Mouse (Mus musculus): ENCODE data around the gene Med12l. TPM values are rescaled to one million over a fixed set of nuclear protein-coding genes. Genes with fewer than 3 reads are reported as not detected.
A peak's percentile ranks its signal among the peaks of the same experiment; 100 is the strongest.

The Med12l gene
- polyA plus RNA-seq, 1 experiment: 12.6 TPM

DNA sequence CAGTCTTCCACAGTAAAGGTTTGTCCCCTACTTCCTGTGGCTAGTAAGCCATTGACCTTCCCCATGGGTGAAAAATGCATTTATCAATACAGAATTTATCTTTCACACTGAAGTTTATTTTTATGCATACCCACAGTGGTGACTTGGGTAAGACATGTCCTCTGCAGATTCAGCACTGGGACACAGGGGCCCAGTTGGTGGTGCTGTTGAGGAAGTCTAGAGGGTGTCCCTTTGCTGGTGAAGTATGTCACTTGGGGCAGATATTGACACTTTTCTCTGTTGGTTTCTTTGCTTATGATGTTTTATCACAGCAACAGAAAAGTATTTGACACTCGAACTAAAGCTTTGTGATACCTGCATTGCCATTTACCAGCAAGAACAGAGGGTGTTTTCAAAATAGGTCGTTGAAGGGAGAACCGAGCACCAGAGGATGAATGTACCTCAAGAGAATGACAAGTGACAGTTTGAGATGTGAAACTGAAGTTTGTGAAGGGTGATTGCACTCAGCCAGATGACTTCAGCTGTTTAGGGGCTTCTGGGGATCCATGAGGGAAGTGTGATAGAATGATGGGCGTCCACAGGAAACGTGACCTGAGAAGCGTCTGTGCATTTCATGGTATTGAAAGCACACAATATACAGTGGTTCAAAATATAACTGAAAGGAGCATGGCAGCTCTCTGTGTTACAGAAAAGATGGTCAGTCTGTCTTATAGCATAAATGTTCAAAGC is 169.0 kb downstream of the Med12l start:
- Histone ChIP-seq H3K9me3 (no peaks in the 10 kb centered on the region), H3K27me3 (replicated peaks) (no peaks in the 10 kb centered on the region), H3K4me1 (peaks cover 86% of the 10 kb centered on the region), H3K4me3 (replicated peaks) (peak overlapping the region; percentile 7), H3K36me3 (replicated peaks; ENCODE audit: low read length) (peaks cover 39% of the 10 kb centered on the region)
- TF ChIP-seq GATA1 (IDR thresholded peaks at IDR 0.05; ENCODE audit: borderline replicate concordance, low read length) (no peak), FLI1 (IDR thresholded peaks at IDR 0.05; ENCODE audit: low read length) (no peak)

DNA sequence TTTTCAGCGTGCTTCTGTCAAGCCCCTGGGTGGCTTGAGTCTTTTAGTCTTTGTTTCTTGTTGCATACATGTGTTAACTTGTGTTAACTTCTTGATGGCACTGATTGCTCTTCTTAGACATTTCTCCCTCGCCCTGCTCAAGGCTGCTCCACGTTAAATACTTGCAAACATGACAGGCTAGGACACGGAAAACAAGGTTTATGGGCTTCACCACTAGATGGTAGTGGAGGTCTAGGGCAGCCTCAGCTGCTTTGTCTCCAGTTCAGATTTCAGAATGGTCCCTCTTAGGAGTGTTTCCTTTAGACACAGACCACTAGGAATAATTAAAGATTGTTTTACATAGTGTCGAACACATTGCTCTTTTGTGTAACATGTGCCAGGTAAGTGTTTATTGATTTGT is 169.6 kb downstream of the Med12l start:
- H3K36me3 ChIP-seq (replicated peaks; ENCODE audit: low read length): peaks cover 46% of the 10 kb centered on the region
- TF ChIP-seq GATA1 (IDR thresholded peaks at IDR 0.05; ENCODE audit: borderline replicate concordance, low read length): no peak
- no peak for TF ChIP-seq FLI1 (IDR thresholded peaks at IDR 0.05; ENCODE audit: low read length)
- H3K4me3 ChIP-seq (replicated peaks): no peak overlapping the region

DNA sequence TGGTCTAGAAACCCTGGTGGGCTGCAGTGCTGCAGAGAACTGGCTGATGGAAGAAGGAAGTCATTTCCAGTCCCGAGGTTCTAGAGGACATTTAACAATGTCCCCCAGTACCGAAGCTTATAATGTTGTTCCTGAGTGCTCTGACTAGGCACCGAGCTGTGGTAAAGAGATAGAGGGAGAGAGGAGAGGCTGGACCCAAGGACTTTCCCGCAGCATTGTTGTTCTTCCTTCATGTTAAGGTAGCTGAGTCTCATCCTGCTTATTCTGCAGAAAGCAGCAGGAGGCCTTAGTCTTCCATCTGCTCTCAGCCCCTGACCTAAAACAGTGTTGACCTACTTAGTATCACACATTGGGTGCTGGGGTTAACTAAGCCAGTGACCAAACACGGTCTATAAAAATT is 171.2 kb downstream of the Med12l start:
- peak overlapping the region; percentile 29 for H3K4me3 ChIP-seq (replicated peaks)
- H3K9me3 ChIP-seq: no peaks in the 10 kb centered on the region
- H3K36me3 ChIP-seq (replicated peaks; ENCODE audit: low read length): peaks cover 60% of the 10 kb centered on the region
- no peaks in the 10 kb centered on the region for H3K27me3 ChIP-seq (replicated peaks)
- no peak for TF ChIP-seq GATA1 (IDR thresholded peaks at IDR 0.05; ENCODE audit: borderline replicate concordance, low read length)
- H3K4me1 ChIP-seq: peaks cover 72% of the 10 kb centered on the region

More for the DNA sequence above, 169.6 kb downstream of the Med12l start:
- Histone ChIP-seq H3K9me3 (no peaks in the 10 kb centered on the region), H3K4me1 (peaks cover 84% of the 10 kb centered on the region), H3K27me3 (replicated peaks) (no peaks in the 10 kb centered on the region)

DNA sequence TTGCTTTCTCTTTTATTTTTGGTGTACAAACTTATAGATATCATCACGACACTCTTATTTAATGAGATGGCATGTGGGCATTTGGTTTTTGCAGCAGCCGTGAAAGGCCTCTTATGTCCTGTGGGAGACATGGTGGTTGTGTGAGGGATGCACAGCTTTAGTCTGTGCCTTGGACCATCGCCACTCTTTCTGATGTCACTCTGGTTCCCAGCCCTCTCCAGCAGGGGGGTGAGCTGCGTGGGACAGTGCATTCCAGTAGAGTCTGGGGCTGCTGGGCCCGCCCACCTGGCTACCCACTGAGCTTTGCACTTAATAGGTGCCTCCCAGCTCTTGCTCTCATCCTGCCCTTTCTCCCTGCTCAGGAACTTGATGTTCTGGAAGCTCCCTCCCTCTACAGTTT is 175.5 kb downstream of the Med12l start:
- TF ChIP-seq GATA1 (IDR thresholded peaks at IDR 0.05; ENCODE audit: borderline replicate concordance, low read length): no peak
- TF ChIP-seq FLI1 (IDR thresholded peaks at IDR 0.05; ENCODE audit: low read length): no peak
- Histone ChIP-seq H3K4me1 (peaks cover 39% of the 10 kb centered on the region), H3K9me3 (no peaks in the 10 kb centered on the region), H3K36me3 (replicated peaks; ENCODE audit: low read length) (peaks cover 77% of the 10 kb centered on the region), H3K27me3 (replicated peaks) (no peaks in the 10 kb centered on the region), H3K4me3 (replicated peaks) (no peak overlapping the region)

DNA sequence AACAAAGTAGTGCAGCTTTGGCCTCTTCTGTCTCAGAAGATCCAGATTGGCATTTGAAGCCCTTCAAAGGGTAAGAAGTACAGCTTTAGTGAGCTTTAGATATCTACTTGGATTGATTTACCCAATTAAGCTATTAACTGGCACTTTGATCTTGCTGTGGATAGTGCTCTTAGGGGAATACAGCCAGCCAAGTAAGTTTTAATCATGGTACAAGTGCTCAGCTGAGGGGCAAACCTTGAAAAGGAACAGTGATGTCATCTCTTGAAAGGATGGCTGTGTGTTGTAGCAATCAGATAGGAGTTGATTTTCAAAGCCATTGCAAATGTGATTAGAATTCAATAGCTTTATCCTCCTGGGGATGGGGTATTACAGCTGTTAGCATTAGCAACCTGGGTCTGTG is 176.5 kb downstream of the Med12l start:
- H3K27me3 ChIP-seq (replicated peaks): no peaks in the 10 kb centered on the region
- no peaks in the 10 kb centered on the region for H3K9me3 ChIP-seq
- H3K4me3 ChIP-seq (replicated peaks): no peak overlapping the region
- peaks cover 34% of the 10 kb centered on the region for H3K4me1 ChIP-seq
- H3K36me3 ChIP-seq (replicated peaks; ENCODE audit: low read length): peaks cover 83% of the 10 kb centered on the region
- TF ChIP-seq GATA1 (IDR thresholded peaks at IDR 0.05; ENCODE audit: borderline replicate concordance, low read length) (no peak), FLI1 (IDR thresholded peaks at IDR 0.05; ENCODE audit: low read length) (no peak)

DNA sequence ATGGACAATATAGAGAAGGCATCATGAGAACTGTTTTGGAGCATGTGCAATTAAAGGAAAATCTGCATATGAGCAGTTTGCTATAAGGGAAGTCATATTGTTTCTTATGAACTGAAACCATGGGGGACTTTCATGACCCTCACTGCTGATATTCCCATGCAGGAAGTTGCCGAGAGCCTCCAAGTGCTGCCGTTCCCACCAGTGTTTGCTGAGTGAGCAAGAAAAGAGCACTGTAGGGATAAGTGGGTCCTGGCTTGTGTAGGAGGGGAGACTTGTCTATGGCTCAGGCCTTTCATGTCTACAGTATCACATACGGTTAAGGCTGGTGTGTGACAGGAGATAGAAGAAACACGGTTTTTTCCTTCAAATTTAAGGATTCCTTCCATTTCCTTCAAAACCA is 180.0 kb downstream of the Med12l start:
- H3K4me3 ChIP-seq (replicated peaks): no peak overlapping the region
- no peaks in the 10 kb centered on the region for H3K9me3 ChIP-seq
- no peaks in the 10 kb centered on the region for H3K27me3 ChIP-seq (replicated peaks)
- peaks cover 79% of the 10 kb centered on the region for H3K36me3 ChIP-seq (replicated peaks; ENCODE audit: low read length)
- H3K4me1 ChIP-seq: peaks cover 40% of the 10 kb centered on the region
- no peak for TF ChIP-seq GATA1 (IDR thresholded peaks at IDR 0.05; ENCODE audit: borderline replicate concordance, low read length)
- TF ChIP-seq FLI1 (IDR thresholded peaks at IDR 0.05; ENCODE audit: low read length): no peak

DNA sequence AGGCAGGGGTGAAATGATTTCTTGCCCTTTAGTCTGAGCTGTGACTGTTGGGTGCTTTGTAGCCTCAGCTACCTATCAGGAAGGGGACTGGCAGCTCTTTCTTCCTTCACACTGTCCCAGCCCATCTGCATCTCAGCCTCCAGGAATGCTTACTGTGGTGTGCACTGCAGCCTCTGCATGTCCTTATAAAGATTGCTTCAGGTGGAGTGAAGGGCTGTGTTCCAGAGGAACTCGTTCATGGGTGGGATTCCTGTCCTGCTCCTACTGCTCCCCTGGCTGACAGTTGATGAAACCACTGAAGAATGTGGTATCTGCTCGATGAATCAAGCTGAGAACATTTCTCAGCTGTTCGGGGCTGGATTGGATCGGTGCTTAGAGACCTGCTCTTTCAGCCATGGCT is 181.7 kb downstream of the Med12l start:
- TF ChIP-seq FLI1 (IDR thresholded peaks at IDR 0.05; ENCODE audit: low read length): no peak

DNA sequence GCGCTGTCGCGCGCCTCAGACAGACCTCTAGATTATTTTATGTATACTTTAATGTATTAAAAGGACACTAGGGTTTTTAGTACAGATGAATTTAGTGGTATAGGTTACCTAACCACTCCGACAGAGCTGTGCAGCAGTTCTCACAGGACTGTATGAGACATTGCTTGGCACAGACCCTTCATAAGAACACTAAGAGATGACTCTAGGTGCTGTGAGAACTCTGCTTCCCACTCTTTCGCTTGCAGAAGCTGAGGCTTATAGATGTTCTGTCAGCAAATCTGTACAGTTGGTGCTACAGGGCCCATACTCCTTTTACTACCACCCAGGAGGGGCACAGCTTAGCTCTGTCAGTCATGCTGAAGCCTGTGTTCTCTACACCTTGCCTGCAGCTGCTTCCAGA is 186.0 kb downstream of the Med12l start:
- peaks cover 83% of the 10 kb centered on the region for H3K36me3 ChIP-seq (replicated peaks; ENCODE audit: low read length)
- no peak overlapping the region for H3K4me3 ChIP-seq (replicated peaks)
- H3K4me1 ChIP-seq: peaks cover 47% of the 10 kb centered on the region
- TF ChIP-seq GATA1 (IDR thresholded peaks at IDR 0.05; ENCODE audit: borderline replicate concordance, low read length) (no peak), FLI1 (IDR thresholded peaks at IDR 0.05; ENCODE audit: low read length) (no peak)
- no peaks in the 10 kb centered on the region for H3K9me3 ChIP-seq
- no peaks in the 10 kb centered on the region for H3K27me3 ChIP-seq (replicated peaks)

More for the DNA sequence above, 181.7 kb downstream of the Med12l start:
- Histone ChIP-seq H3K27me3 (replicated peaks) (no peaks in the 10 kb centered on the region), H3K4me1 (peaks cover 49% of the 10 kb centered on the region), H3K36me3 (replicated peaks; ENCODE audit: low read length) (peaks cover 78% of the 10 kb centered on the region), H3K4me3 (replicated peaks) (no peak overlapping the region), H3K9me3 (no peaks in the 10 kb centered on the region)

DNA sequence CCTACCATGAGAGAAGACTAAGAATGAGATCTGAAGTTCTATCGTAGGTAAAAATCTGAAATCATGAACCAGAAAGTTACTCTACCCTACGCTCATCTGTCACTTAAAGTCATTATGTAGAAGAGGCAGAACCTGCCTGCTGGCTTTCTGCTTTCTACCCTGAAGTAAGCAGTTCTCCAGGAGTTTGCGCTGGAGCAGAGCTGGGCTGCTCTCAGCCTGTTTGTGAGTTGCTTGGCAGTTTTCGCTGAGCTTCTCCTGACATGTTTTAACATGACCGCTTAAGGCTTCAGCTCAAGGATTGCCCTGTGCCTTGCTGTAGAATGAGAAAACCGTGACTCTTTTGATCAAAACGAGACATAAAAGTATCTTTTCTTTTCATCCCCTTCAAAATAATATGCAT is 188.5 kb downstream of the Med12l start:
- Histone ChIP-seq H3K4me3 (replicated peaks) (no peak overlapping the region), H3K36me3 (replicated peaks; ENCODE audit: low read length) (peaks cover 74% of the 10 kb centered on the region), H3K27me3 (replicated peaks) (no peaks in the 10 kb centered on the region), H3K9me3 (no peaks in the 10 kb centered on the region), H3K4me1 (peaks cover 48% of the 10 kb centered on the region)
- TF ChIP-seq FLI1 (IDR thresholded peaks at IDR 0.05; ENCODE audit: low read length) (no peak), GATA1 (IDR thresholded peaks at IDR 0.05; ENCODE audit: borderline replicate concordance, low read length) (no peak)

DNA sequence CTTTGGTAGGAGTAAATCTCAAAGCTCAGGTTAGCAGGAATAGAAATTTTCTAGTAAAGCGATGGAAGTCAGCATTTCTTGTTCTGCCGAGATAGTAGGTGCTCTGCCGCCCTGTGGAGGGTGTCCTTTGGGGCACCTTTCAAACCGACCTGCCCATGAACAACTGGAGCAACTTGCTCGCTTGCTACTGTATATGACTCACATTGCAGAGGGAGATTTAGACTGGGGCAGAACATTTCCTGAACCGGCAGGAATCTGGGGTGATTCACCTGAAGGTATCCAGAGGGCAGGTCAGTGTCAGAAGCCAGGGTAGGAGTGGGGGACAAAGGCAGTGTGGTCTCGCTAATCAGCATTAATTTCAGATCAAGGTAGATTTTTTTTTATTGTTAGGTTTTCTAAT is 189.3 kb downstream of the Med12l start, which contains the start of gene Gpr87:
TSS of gene Gpr87 (minus strand) at position 167 of the 400 bp plus-strand sequence.
- TF ChIP-seq GATA1 (IDR thresholded peaks at IDR 0.05; ENCODE audit: borderline replicate concordance, low read length): no peak
- no peak for TF ChIP-seq FLI1 (IDR thresholded peaks at IDR 0.05; ENCODE audit: low read length)
- Histone ChIP-seq H3K36me3 (replicated peaks; ENCODE audit: low read length) (peaks cover 78% of the 10 kb centered on the region), H3K4me3 (replicated peaks) (no peak within 1 kb of the TSS), H3K9me3 (no peaks in the 10 kb centered on the region), H3K27me3 (replicated peaks) (no peaks in the 10 kb centered on the region), H3K4me1 (peaks cover 44% of the 10 kb centered on the region)
